Mouse (Mus musculus): ENCODE data around the gene Commd9.

The Commd9 gene

GRCm38 (mm10) chr2:101909326-101910080 is 23.5 kb downstream of the Commd9 start:
- DNase-seq (ENCODE audit: low read depth): no peak

- DNase-seq (ENCODE audit: low read depth): no peak
These were observed 32.5 kb downstream of the Commd9 start for GRCm38 (mm10) chr2:101918518-101918917.

GRCm38 (mm10) chr2:101920136-101920554 is 34.1 kb downstream of the Commd9 start:
- DNase-seq (ENCODE audit: low read depth): no peak

- no peak for DNase-seq (ENCODE audit: low read depth)
These were observed 36.3 kb downstream of the Commd9 start for GRCm38 (mm10) chr2:101922302-101922701.

- no peak for DNase-seq (ENCODE audit: low read depth)
These were observed 37.1 kb downstream of the Commd9 start for GRCm38 (mm10) chr2:101923181-101923580.

- no peak for DNase-seq (ENCODE audit: low read depth)
These were observed 39.1 kb downstream of the Commd9 start for GRCm38 (mm10) chr2:101925183-101925582.

GRCm38 (mm10) chr2:101925591-101926188 is 39.6 kb downstream of the Commd9 start:
- no peak for DNase-seq (ENCODE audit: low read depth)

- no peak for DNase-seq (ENCODE audit: low read depth)
These were observed 46.3 kb downstream of the Commd9 start for GRCm38 (mm10) chr2:101932169-101932936.

GRCm38 (mm10) chr2:101933301-101933700 is 47.3 kb downstream of the Commd9 start:
- no peak for DNase-seq (ENCODE audit: low read depth)

- no peak for DNase-seq (ENCODE audit: low read depth)
These were observed 49.0 kb downstream of the Commd9 start for GRCm38 (mm10) chr2:101935006-101935405.

- DNase-seq (ENCODE audit: low read depth): no peak
These were observed 64.9 kb downstream of the Commd9 start for GRCm38 (mm10) chr2:101950716-101951520.
